Mouse (Mus musculus) hindbrain, postnatal 0 days (tissue): ENCODE data around the gene Gm20605. TPM values are rescaled to one million over a fixed set of nuclear protein-coding genes. Genes with fewer than 3 reads are reported as not detected.

ENCODE experiments used
- ATAC-seq: fragments of 200-750 bp; cut with Nextera tagmentation; 2 replicates; pipeline ENCODE4 v1.8.0; 2017; ENCODE audit warnings: mild to moderate bottlenecking, moderate TSS enrichment, moderate library complexity
- DNase-seq: peaks from one replicate; pipeline ENCODE4 v3.0.0-alpha.2; 2015; ENCODE audit warnings: low spot score
- H3K27ac ChIP-seq: fragments of 300-500 bp; sonication (generic); 2 replicates; pipeline ENCODE4 v1.5.1; 2014; ENCODE audit warnings: mild to moderate bottlenecking
- H3K27me3 ChIP-seq: fragments of 300-500 bp; sonication (generic); 2 replicates; pipeline ENCODE4 v1.6.1; 2014; ENCODE audit warnings: low read length, mixed read lengths; ENCODE audit not compliant: insufficient read depth
- H3K36me3 ChIP-seq: fragments of 300-500 bp; sonication (generic); 2 replicates; pipeline ENCODE4 v1.6.1; 2014; ENCODE audit warnings: low read length, mixed read lengths; ENCODE audit not compliant: insufficient read depth
- H3K4me1 ChIP-seq: fragments of 300-500 bp; sonication (generic); 2 replicates; pipeline ENCODE4 v1.6.1; 2014; ENCODE audit warnings: antibody characterized with exemption, low read length, mixed read lengths; ENCODE audit not compliant: insufficient read depth
- H3K4me2 ChIP-seq: fragments of 300-500 bp; sonication (generic); 2 replicates; pipeline ENCODE4 v1.6.1; 2014; ENCODE audit warnings: low read depth, mild to moderate bottlenecking, low read length, moderate library complexity, mixed read lengths
- H3K4me3 ChIP-seq: fragments of 300-500 bp; sonication (generic); 2 replicates; pipeline ENCODE4 v1.5.1; 2014; ENCODE audit warnings: low read length
- H3K9ac ChIP-seq: fragments of 300-500 bp; sonication (generic); replicated peaks from 2 replicates; pipeline ENCODE4 v1.6.1; 2014; ENCODE audit warnings: mild to moderate bottlenecking, low read length, moderate library complexity, mixed read lengths
- H3K9me3 ChIP-seq: fragments of 300-500 bp; sonication (generic); 2 replicates; pipeline ENCODE4 v1.6.1; 2016; ENCODE audit warnings: low read length, mixed read lengths
- CTCF ChIP-seq: IDR thresholded peaks from 2 replicates; pipeline ENCODE4 v1.5.1; 2016; ENCODE audit warnings: antibody characterized with exemption, control low read depth, low read depth
- WGBS: fragments of 180-500 bp; shearing (Covaris S2); extraction: QIAGEN DNeasy Blood & Tissue Kit; methylation state at CpG from one replicate; pipeline ENCODE4 v1.1.7; 2014; 5-methylcytosine and 5-hydroxymethylcytosine counted together
- polyA plus RNA-seq: library from polyadenylated mRNA; unstranded; fragments of >200 nt; fragmentation: Nextera tagmentation; extraction: Ambion mirVana; gene quantifications from 2 replicates; pipeline ENCODE4 v1.2.1, GENCODE M21; 2015
- total RNA-seq: library from RNA; depleted of rRNA; stranded (reverse); fragments of >200 nt; gene quantifications from 2 replicates; pipeline ENCODE4 v1.2.3, GENCODE M21; 2014

Gene Gm20605
- total and polyA plus RNA-seq, 2 experiments from 2014 or later, result 3.4 to 5.3 TPM

GRCm38 (mm10) chr5:137633397-137634084 is 4.6 kb downstream of the Gm20605 start:
- Histone ChIP-seq H3K4me3 (no peak overlapping the region), H3K4me1 (peaks cover 18% of the 10 kb centered on the region), H3K27me3 (no peaks in the 10 kb centered on the region), H3K27ac (no peak overlapping the region), H3K4me2 (no peak overlapping the region), H3K9ac (no peak overlapping the region), H3K36me3 (peaks cover 34% of the 10 kb centered on the region), H3K9me3 (no peaks in the 10 kb centered on the region)
- ATAC-seq (no peak), DNase-seq (no peak)
- no peak for TF ChIP-seq CTCF
- WGBS, result 66% methylated on average over 12 of the region's 12 CpGs

DNA sequence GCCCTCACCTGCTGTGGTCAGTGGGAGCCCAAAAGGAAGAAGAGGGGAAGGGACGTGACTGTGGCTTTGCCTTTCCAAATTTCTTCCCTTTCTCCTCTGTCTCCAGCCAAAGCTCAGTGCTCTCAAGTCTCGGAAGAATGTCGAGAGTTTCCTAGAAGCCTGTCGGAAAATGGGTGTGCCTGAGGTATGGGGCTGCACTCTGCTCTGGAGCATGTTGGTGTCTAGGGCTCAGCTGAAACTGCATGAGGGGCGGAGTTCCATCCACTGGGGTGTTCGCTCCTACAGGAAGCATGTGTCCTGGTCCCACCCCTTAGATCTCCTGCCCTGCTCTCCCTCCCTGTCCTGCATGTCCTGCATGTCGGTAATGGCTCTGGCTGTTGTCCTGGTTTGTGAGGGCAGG is 10.5 kb downstream of the Gm20605 start:
- Histone ChIP-seq H3K27me3 (no peaks in the 10 kb centered on the region; the same call in 1 of the 2 replicates), H3K27ac (no peak overlapping the region), H3K36me3 (peaks cover 43% of the 10 kb centered on the region; the same call in 1 of the 2 replicates), H3K4me3 (no peak overlapping the region), H3K4me1 (no peaks in the 10 kb centered on the region), H3K9me3 (no peaks in the 10 kb centered on the region), H3K9ac (no peak overlapping the region), H3K4me2 (no peak overlapping the region)
- TF ChIP-seq CTCF, result no peak
- ATAC-seq (no peak), DNase-seq (no peak)
- 82% methylated on average over 7 of the region's 7 CpGs for WGBS

GRCm38 (mm10) chr5:137641054-137641453 is 12.1 kb downstream of the Gm20605 start, which contains the start of gene Sap25:
Sap25 (plus strand) TSS chr5:137641334.
- ATAC-seq (no peak), DNase-seq (no peak)
- WGBS, result 88% methylated on average over 19 of the region's 19 CpGs
- peaks cover 5% of the 10 kb centered on the region; the same call in 1 of the 2 replicates for H3K4me1 ChIP-seq
- H3K4me3 ChIP-seq, result no peak within 1 kb of the TSS
- peaks cover 13% of the 10 kb centered on the region for H3K27me3 ChIP-seq
- H3K4me2 ChIP-seq, result no peak within 1 kb of the TSS
- H3K9me3 ChIP-seq, result no peaks in the 10 kb centered on the region
- H3K27ac ChIP-seq, result no peak within 1 kb of the TSS
- peaks cover 33% of the 10 kb centered on the region; the same call in 1 of the 2 replicates for H3K36me3 ChIP-seq
- no peak within 1 kb of the TSS for H3K9ac ChIP-seq
- TF ChIP-seq CTCF, result peak; percentile 42

- WGBS, result 47% methylated on average over 4 of the region's 4 CpGs
- no peak overlapping the region for H3K4me3 ChIP-seq
- H3K27me3 ChIP-seq, result peaks cover 17% of the 10 kb centered on the region
- ATAC-seq (no peak), DNase-seq (no peak)
- no peaks in the 10 kb centered on the region for H3K9me3 ChIP-seq
- H3K4me1 ChIP-seq, result peaks cover 5% of the 10 kb centered on the region; the same call in 1 of the 2 replicates
- H3K4me2 ChIP-seq, result no peak overlapping the region
- TF ChIP-seq CTCF, result no peak
- no peak overlapping the region for H3K27ac ChIP-seq
- peaks cover 18% of the 10 kb centered on the region; the same call in 1 of the 2 replicates for H3K36me3 ChIP-seq
- H3K9ac ChIP-seq, result no peak overlapping the region
Measured at GRCm38 (mm10) chr5:137642886-137643285, 13.9 kb downstream of the Gm20605 start.

GRCm38 (mm10) chr5:137644484-137644883 is 15.5 kb downstream of the Gm20605 start:
- 39% methylated on average over 19 of the region's 19 CpGs for WGBS
- H3K4me1 ChIP-seq, result peaks cover 5% of the 10 kb centered on the region; the same call in 1 of the 2 replicates
- TF ChIP-seq CTCF, result no peak
- no peaks in the 10 kb centered on the region for H3K9me3 ChIP-seq
- H3K36me3 ChIP-seq, result peaks cover 11% of the 10 kb centered on the region; the same call in 1 of the 2 replicates
- no peak overlapping the region for H3K27ac ChIP-seq
- no peak overlapping the region for H3K4me3 ChIP-seq
- H3K27me3 ChIP-seq, result peaks cover 17% of the 10 kb centered on the region
- DNase-seq, result no peak
- H3K9ac ChIP-seq, result no peak overlapping the region
- peak overlapping the region; percentile 43; the same call in 1 of the 2 replicates for H3K4me2 ChIP-seq
- ATAC-seq, result no peak

GRCm38 (mm10) chr5:137645091-137645651 is 16.2 kb downstream of the Gm20605 start:
- no peak for TF ChIP-seq CTCF
- Histone ChIP-seq H3K27ac (no peak overlapping the region), H3K4me2 (peak overlapping the region; percentile 43), H3K4me3 (peak overlapping the region; percentile 18; the same call in 1 of the 2 replicates), H3K9ac (no peak overlapping the region), H3K36me3 (peaks cover 4% of the 10 kb centered on the region; the same call in 1 of the 2 replicates), H3K4me1 (peaks cover 5% of the 10 kb centered on the region; the same call in 1 of the 2 replicates), H3K27me3 (peaks cover 17% of the 10 kb centered on the region), H3K9me3 (no peaks in the 10 kb centered on the region)
- ATAC-seq (no peak), DNase-seq (peak; percentile 28)
- WGBS, result 4% methylated on average over 44 of the region's 44 CpGs
